Mouse (Mus musculus) CD4-positive naive resting alpha-beta T cell, adult 57 days (primary cell): ENCODE results near the gene Nrn1l. TPM values are rescaled to one million over a fixed set of nuclear protein-coding genes. Genes with fewer than 3 reads are reported as not detected.

ENCODE experiments used
- total RNA-seq: library from RNA; stranded (reverse); gene quantifications from one replicate; pipeline ENCODE4 v1.2.4, GENCODE M21; 2023

Nrn1l gene
- not detected for total RNA-seq

DNA sequence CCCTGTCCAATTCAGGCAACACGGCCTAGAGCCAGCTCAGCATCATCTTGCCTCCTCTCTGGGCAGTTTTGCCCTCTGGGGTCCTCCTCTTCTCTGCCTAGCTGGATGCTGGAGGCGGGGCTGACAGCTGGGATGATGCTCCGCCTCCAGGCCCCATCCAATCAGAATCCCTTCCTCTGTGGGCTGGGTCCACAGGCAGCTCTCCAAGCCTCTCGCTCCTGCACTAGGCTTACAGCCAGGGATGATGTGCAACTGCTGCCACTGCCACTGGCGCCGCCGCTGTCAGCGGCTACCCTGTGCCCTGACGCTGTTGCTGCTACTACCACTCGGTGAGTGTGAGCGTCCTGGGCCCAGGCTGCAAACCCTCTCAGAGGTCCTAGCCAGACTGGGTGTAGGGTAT is at the start of gene Nrn1l:
Gene Nrn1l (plus strand): TSS at position 229 of the 400 bp plus-strand sequence.

DNA sequence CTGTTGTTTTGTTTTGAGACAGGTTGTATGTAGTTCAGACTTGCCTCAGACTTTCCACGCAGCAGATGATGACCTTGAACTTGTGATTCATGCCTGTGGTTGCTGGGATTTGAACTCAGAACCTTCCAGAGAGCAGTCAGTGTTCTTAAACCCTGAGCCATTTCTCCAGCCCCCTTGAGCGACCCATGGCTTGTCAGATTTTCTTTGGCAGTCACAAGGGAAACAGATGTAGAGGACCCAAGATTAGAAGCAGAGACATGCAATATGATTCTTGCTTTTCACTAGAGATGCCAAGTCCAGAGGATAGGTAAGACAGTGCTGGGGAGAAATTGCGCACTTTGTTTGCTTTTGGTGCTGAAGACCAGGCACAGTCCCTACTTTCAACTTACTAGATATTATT is 40.2 kb upstream of the Nrn1l start, which contains the start of gene Cenpt:
Gene Cenpt (minus strand): TSS at position 101 of the 400 bp plus-strand sequence.

DNA sequence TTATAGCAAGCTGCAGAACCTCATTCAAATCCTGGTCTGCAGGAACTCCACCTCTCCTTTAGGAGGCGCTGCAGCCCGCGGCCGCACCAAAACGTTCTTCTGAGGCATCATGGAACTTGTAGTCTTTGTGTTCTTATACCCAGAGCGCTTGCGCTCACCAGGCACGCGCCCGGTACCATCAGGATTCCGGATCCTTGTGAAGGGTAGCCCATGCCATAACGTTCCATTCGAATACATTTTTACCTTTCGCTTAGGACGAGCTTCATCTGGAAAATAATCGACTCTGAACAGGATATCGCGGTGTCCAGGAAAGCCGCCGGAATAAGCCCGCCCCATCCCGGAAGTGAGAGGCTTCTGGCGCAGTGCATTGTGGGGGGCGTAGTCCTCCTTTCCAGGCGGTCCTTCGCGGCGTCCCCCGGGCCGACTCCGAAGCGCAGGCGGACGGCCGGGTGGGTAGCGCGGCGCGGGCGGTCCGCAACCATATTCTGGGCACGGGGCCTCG is 38.6 kb upstream of the Nrn1l start, which contains the start of gene Thap11:
Gene Thap11 (plus strand): TSS at position 418 of the 502 bp plus-strand sequence.

DNA sequence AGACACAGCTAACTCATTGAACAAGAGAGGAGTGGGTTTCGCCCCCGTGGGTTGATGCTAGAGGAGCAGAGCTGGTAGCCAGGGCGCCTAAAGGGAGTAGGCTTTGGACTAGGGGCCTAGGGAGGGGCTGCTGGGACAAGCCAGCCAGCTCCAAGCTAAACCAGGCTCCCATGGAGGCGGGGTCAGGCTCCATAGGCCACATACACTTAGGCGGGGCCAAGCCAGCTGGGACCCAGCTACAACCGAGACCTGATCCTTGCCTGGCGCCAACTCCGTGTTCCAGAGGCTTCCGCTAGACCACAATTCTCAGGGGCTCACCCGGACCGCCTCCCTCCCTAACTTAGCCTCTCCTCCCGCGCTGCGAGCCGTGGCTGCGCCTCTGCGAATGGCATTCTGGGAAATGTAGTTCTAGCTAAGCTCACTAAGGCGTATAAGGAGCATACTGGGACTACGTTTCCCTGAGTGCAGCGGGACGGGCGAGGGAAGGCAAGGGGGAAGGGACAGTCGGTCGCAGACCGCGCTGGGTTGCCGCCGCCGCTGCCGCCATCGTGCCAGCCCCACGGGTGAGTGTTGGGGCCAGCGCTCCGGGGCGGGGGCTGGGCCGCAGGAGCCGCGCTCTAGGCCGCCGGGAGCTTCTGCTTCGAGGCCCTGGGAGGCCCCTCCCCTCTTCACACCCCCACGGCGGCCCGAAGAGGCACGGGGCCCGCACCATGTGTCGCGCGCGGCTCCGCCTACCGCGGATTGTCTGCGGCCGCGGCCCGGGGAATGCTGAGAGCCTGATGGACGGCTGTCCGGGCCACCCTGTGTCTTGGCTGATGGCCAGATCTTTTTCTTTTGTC is 33.0 kb upstream of the Nrn1l start, which contains the start of gene Nutf2:
Gene Nutf2 (plus strand): TSS at position 438 of the 839 bp plus-strand sequence.

DNA sequence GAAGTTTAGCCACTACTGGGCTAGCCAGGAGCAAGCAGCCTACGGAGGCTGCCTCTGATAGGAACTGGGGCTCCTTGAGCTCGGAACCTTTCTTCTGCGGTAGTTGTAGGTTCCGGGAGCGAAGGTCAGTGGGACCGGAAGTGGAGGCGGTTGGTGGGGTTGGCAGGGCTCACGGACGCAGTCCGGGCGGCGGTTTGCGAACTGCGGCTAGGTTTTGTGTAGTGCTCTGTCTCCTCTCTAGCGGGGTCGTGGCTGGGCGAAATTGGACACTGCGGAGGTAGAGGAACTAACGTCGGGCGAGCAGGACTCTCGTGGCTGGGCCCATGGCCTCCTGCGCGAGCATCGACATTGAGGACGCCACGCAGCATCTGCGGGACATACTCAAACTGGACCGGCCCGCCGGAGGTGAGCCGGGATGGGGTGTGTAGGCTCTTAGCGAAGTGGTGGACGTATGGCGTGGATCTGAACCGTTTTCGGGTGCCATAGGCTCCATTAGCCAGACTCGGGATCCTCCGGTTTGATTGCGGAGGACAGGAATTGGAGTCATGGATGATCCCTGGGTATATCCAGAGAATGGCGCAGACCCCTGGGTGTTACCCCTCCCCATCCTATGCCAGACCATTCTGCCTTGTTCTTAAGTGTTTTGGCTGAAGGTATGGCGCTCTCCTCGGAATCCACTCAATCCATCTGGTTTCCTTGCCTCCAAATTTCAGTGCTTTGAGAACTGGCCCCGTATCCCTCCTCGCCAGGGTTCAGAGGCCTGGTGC is 12.4 kb upstream of the Nrn1l start, which contains the start of gene Edc4:
Gene Edc4 (plus strand): TSS at position 128 of the 767 bp plus-strand sequence.

DNA sequence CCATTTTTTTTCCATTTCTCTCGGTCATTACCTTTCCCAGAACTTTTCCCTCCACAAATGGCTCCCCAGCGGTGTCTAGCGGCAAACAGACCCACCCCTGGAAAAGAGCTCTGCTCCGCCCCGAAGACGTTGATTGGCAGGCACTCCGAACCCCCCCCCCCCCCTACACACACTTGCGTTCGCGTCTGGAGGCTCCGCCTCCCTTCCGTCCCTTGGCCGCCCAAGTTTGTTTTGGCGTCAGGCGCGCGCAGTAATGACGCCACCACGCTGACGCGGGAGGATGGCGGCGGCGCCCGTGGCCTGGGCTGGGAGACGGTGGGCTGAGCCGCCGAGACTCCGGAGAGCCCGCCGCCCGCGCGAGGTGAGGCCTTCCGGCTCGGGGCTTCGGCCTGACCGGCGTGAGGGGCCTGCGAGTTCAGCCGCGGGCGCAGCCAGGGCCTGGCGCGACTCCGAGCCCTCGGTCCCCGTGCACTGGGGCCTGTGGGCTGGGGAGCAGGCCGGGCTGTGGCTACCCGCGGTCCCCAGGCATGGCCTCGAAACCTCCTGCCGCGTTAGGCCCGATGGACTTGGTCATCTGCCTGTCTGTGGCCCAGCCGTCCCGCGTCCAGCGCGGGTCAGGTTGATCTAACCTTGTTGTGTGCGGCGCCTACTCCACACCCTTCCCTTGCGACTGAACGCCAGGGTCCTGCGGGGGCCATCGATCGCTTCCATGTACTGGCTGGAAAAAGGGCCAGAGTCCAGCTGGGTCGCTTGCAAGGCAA is 7.0 kb downstream of the Nrn1l start, which contains the start of gene Pskh1:
Gene Pskh1 (plus strand): TSS at position 262 of the 761 bp plus-strand sequence.

DNA sequence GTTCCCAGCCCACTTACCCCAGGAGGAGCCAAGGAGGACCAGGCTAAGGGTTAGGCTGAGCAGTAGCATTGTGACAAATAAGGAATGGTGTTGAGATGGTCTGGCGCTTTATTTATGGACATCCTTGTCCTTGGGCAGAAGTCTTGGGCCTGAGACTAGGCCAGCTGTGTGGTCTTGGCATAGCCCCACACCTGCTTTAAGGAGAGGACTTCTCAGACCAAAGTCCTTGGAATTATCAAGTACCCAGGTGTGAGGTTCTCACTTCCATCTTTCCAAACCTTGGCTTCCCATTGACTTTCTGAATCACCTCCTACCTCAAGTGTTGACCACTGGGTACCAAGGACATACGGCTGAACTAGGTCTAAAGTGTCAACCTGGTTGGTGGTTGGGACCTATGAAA is 40.4 kb downstream of the Nrn1l start, which contains the start of gene Ctrl:
Gene Ctrl (minus strand): TSS at position 101 of the 400 bp plus-strand sequence.

DNA sequence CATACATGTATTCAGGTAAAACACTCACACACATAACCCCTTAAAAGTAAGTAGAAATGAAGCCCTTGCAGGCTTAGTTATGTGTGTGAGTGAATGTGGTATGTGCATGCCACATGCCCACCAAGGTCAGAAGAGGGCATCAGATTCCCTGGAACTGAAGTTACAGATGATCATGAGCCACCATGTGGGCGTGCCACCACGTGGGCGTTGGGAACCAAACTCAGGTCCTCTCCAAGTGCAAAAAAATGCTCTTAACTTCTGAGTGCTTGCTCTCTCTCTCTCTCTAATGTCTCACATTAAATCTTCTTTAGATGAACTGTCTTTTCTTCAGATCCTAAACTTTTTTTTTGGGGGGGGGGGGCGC is 44.9 kb downstream of the Nrn1l start, which contains the start of gene Psmb10:
Gene Psmb10 (minus strand): TSS at position 139 of the 364 bp plus-strand sequence.

DNA sequence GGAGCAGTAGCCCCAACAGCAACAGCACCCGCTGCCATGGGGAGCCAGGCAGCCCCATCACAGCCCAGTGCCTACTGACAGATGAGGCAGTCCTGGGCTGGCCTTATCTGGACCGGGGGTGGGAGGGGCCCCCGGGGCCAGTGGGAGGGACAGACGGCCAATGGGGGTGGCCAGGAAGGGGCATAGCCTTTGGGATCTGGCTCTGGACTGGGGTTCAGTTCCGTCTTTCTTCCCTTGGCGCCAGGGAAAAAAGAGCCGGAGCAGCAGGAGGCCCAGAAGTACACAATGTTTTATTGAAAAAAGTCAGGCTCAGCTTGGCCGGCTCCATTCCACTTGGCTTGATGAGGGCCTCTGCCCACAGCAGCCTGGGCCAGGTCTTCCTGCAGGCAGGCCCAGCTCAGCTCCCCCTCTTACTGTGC is 50.0 kb downstream of the Nrn1l start, which contains the start of gene Lcat:
Gene Lcat (minus strand): TSS at position 62 of the 419 bp plus-strand sequence.

Other genes starting within 250 kb of the Nrn1l start
- gene Carmil2, start 207.3 kb upstream of the Nrn1l start, total RNA-seq, result 147 TPM
- gene Acd, start 192.5 kb upstream of the Nrn1l start, total RNA-seq, result 50.7 TPM
- gene Pard6a, start 192.4 kb upstream of the Nrn1l start, total RNA-seq, result 13.1 TPM
- not detected for gene 4933405L10Rik, start 185.9 kb upstream of the Nrn1l start, total RNA-seq
- 2.6 TPM for gene Enkd1, start 185.4 kb upstream of the Nrn1l start, total RNA-seq
- 10.1 TPM for gene Gfod2, start 134.9 kb upstream of the Nrn1l start, total RNA-seq
- 103 TPM for gene Ranbp10, start 66.2 kb upstream of the Nrn1l start, total RNA-seq
- not detected for gene Tsnaxip1, start 65.8 kb upstream of the Nrn1l start, total RNA-seq
- gene Cenpt, start 40.3 kb upstream of the Nrn1l start, total RNA-seq, result 25.1 TPM
- gene Thap11, start 38.4 kb upstream of the Nrn1l start, total RNA-seq, result 23.1 TPM
- 36.5 TPM for gene Nutf2, start 33.0 kb upstream of the Nrn1l start, total RNA-seq
- 84.2 TPM for gene Edc4, start 12.7 kb upstream of the Nrn1l start, total RNA-seq
- 20.7 TPM for gene Pskh1, start 6.9 kb downstream of the Nrn1l start, total RNA-seq
- 3.0 TPM for gene Ctrl, start 40.3 kb downstream of the Nrn1l start, total RNA-seq
- gene Psmb10, start 44.9 kb downstream of the Nrn1l start, total RNA-seq, result 130 TPM
- gene Lcat, start 49.8 kb downstream of the Nrn1l start, total RNA-seq, result not detected
- 14.6 TPM for gene Slc12a4, start 72.5 kb downstream of the Nrn1l start, total RNA-seq
- not detected for gene Dpep3, start 85.9 kb downstream of the Nrn1l start, total RNA-seq
- gene Dus2, start 97.8 kb downstream of the Nrn1l start, total RNA-seq, result 10.1 TPM
- not detected for gene Dpep2nb, start 112.4 kb downstream of the Nrn1l start, total RNA-seq
- gene Ddx28, start 118.3 kb downstream of the Nrn1l start, total RNA-seq, result 5.2 TPM
- gene Nfatc3, start 165.3 kb downstream of the Nrn1l start, total RNA-seq, result 198 TPM
- gene Esrp2, start 243.4 kb downstream of the Nrn1l start, total RNA-seq, result 1.0 TPM